Mouse (Mus musculus): Measurements from ENCODE around the gene Frmd4b. TPM values are rescaled to one million over a fixed set of nuclear protein-coding genes. Genes with fewer than 3 reads are reported as not detected.

Frmd4b gene
- polyA plus RNA-seq, 1 experiment from 2014 or later = 12.1 TPM

DNA sequence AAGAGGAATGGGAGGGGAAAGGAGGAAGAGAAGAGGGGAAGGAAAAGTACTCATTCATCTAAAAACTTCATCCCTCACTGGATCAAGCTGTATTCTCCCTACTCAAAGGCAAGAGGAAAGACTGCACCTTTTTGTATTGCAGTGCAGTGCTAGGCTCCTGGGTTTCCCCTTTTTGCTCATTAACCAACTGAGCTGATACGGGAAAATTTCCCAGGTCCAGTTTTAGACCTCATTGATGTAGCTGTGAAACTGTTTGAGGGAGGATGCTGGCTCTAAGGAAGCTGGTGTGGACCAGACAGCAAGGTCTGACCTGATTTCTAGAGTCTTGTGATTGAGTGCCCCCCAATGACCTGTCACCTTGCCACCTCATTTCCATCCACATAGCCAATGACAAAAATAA lies 121.3 kb downstream of the Frmd4b start:
- ATAC-seq (replicated peaks; ENCODE audit: insufficient number of reproducible peaks, insufficient read depth, low FRiP score, low read depth) = no peak
- no peaks in the 10 kb centered on the region for H3K36me3 ChIP-seq
- 62% methylated on average over 1 of the region's 1 CpGs for WGBS
- H3K27ac ChIP-seq = no peak overlapping the region
- H3K4me2 ChIP-seq = no peak overlapping the region
- no peaks in the 10 kb centered on the region for H3K27me3 ChIP-seq
- H3K9me3 ChIP-seq (replicated peaks) = no peaks in the 10 kb centered on the region
- no peak overlapping the region for H3K4me3 ChIP-seq
- no peaks in the 10 kb centered on the region for H3K4me1 ChIP-seq (replicated peaks)
- no peak overlapping the region for H3K9ac ChIP-seq

DNA sequence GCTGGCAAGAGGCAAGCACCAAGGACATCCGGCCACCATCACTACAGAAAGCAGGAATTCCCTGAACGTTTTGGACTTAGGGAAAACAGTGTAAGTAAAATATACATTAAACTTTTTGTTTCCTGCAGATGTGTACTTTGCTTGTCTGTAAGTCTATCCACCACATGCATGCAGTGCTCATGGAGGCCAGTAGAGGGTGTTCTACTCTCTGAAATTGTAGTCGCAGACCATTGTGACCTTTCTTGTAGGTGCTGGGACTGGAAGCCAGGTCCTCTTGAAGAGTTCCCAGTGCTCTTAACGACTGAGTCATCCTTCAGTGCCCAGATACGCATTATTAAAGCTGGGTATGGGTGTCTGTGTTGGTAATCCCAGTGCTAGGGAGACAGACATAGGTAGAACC lies 126.3 kb downstream of the Frmd4b start:
- Histone ChIP-seq H3K4me3 (no peak overlapping the region), H3K27me3 (peaks cover 2% of the 10 kb centered on the region; the same call in 1 of the 2 replicates), H3K27ac (no peak overlapping the region), H3K9me3 (replicated peaks) (no peaks in the 10 kb centered on the region), H3K4me1 (replicated peaks) (peaks cover 19% of the 10 kb centered on the region), H3K9ac (no peak overlapping the region), H3K36me3 (no peaks in the 10 kb centered on the region), H3K4me2 (no peak overlapping the region)
- WGBS = 79% methylated on average over 5 of the region's 5 CpGs
- ATAC-seq (replicated peaks; ENCODE audit: insufficient number of reproducible peaks, insufficient read depth, low FRiP score, low read depth) = no peak

DNA sequence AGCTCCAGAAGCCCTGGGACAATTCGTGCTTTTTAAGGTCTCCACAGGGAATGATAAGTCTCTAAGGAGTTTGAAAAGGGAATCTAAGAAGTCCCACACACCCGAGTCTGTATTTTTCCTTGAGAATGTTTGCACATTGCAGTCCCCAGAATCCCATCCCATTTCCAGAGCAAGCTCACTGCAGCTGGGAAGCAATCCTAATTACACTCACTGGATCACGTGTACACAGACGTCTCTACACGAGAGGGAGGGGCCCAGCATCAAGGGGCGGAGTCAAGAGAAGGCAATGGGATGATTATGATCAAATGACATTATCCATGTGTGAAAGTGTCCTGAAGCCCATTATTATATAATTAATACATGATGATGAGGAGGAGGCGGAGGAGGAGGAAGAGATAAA lies 128.5 kb downstream of the Frmd4b start:
- no peak overlapping the region for H3K27ac ChIP-seq
- no peak overlapping the region for H3K4me3 ChIP-seq
- H3K36me3 ChIP-seq = no peaks in the 10 kb centered on the region
- no peak for ATAC-seq (replicated peaks; ENCODE audit: insufficient number of reproducible peaks, insufficient read depth, low FRiP score, low read depth)
- no peak overlapping the region for H3K4me2 ChIP-seq
- peaks cover 19% of the 10 kb centered on the region for H3K4me1 ChIP-seq (replicated peaks)
- no peaks in the 10 kb centered on the region for H3K9me3 ChIP-seq (replicated peaks)
- 40% methylated on average over 7 of the region's 7 CpGs for WGBS
- peaks cover 7% of the 10 kb centered on the region; the same call in 1 of the 2 replicates for H3K27me3 ChIP-seq
- no peak overlapping the region for H3K9ac ChIP-seq

DNA sequence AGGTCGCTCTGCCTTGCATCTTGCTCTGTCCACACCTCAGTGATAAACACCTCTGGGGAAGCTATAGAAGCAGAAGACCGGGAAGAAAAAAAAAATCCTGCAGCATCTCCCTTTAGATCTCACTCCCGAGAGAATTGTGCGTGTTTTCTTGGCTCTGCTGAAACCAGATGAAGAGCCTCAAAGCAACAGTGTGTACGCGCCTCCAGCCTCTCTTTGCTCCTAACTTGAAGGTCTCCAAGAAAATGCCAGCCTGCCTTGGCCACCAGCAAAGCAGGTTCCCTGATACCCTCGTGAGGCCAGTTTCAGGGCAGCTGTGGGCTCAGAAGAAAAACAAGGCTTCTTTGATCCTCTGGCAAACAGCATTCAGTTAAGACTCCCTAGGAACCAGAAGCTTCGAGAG lies 129.1 kb downstream of the Frmd4b start:
- Histone ChIP-seq H3K4me1 (replicated peaks) (peaks cover 19% of the 10 kb centered on the region), H3K9ac (no peak overlapping the region), H3K27ac (no peak overlapping the region), H3K4me2 (peak overlapping the region; percentile 89), H3K4me3 (no peak overlapping the region), H3K36me3 (no peaks in the 10 kb centered on the region), H3K27me3 (peaks cover 7% of the 10 kb centered on the region; the same call in 1 of the 2 replicates), H3K9me3 (replicated peaks) (no peaks in the 10 kb centered on the region)
- WGBS = 34% methylated on average over 8 of the region's 8 CpGs
- ATAC-seq (replicated peaks; ENCODE audit: insufficient number of reproducible peaks, insufficient read depth, low FRiP score, low read depth) = no peak

DNA sequence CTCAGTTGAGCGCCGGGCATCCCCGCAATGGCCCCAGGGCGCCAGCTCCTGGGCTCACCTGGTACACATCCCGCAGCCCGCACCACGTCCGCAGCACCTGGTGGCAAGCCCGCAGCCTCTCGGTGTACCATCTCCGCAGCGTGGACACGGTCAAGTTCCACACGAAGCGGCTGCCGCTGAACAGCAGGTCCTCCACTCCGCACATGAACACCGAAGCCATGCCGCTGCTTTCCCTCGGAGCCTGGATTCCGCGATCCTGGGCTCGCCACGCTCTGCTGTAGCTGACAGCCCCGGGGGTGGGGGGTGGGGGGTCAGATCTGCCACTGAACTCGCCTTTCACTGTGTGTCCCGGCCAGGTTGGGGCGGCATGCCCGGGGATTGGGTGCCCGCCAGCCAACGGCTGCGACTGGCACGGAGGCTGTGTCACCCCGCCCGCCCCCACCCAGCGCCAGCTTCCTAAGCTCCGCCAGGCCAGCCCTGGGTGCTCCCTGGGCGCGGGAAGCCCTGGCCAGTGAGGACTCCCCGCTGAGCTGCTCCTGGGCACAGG lies 129.7 kb downstream of the Frmd4b start:
- no peak overlapping the region for H3K27ac ChIP-seq
- peak overlapping the region; percentile 89 for H3K4me2 ChIP-seq
- ATAC-seq (replicated peaks; ENCODE audit: insufficient number of reproducible peaks, insufficient read depth, low FRiP score, low read depth) = 0 out of 2 replicates have a peak, but pooled peaks have one; percentile 39
- H3K9ac ChIP-seq = peak overlapping the region; percentile 53
- H3K36me3 ChIP-seq = no peaks in the 10 kb centered on the region
- H3K27me3 ChIP-seq = peaks cover 7% of the 10 kb centered on the region; the same call in 1 of the 2 replicates
- H3K4me1 ChIP-seq (replicated peaks) = peaks cover 19% of the 10 kb centered on the region
- WGBS = 1% methylated on average over 30 of the region's 40 CpGs
- no peaks in the 10 kb centered on the region for H3K9me3 ChIP-seq (replicated peaks)
- peak overlapping the region; percentile 53 for H3K4me3 ChIP-seq

DNA sequence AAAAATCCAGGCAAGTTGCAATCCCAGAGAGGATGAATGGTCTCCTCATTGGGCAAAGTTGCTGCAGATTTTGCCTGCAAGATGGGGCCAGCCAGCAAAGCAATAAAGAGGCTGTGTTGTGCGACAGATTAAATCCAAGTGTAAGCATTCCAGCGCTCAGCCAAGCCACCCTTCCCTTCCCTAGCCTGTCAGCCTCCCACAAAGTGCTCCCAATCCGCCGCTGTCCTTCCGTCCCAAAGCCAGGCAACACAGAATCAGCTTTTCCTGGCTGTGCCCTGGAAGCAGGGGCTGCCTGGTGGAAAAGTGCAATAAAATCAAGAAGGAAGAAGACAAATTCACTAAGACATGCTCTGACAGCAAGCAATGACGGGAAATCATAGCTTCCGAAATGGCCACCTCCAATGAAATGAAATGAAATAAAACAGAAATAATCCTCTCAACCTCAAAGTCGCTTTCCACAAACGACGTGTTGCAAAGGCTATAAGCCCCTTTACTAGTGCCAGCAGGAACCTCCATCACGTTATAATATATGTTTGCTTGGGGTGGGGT lies 130.5 kb downstream of the Frmd4b start:
- Histone ChIP-seq H3K27me3 (peaks cover 7% of the 10 kb centered on the region; the same call in 1 of the 2 replicates), H3K27ac (no peak overlapping the region), H3K4me1 (replicated peaks) (peaks cover 19% of the 10 kb centered on the region), H3K36me3 (no peaks in the 10 kb centered on the region), H3K4me3 (peak overlapping the region; percentile 53), H3K9ac (peak overlapping the region; percentile 53), H3K4me2 (peak overlapping the region; percentile 89), H3K9me3 (replicated peaks) (no peaks in the 10 kb centered on the region)
- WGBS = 11% methylated on average over 11 of the region's 11 CpGs
- ATAC-seq (replicated peaks; ENCODE audit: insufficient number of reproducible peaks, insufficient read depth, low FRiP score, low read depth) = no peak

DNA sequence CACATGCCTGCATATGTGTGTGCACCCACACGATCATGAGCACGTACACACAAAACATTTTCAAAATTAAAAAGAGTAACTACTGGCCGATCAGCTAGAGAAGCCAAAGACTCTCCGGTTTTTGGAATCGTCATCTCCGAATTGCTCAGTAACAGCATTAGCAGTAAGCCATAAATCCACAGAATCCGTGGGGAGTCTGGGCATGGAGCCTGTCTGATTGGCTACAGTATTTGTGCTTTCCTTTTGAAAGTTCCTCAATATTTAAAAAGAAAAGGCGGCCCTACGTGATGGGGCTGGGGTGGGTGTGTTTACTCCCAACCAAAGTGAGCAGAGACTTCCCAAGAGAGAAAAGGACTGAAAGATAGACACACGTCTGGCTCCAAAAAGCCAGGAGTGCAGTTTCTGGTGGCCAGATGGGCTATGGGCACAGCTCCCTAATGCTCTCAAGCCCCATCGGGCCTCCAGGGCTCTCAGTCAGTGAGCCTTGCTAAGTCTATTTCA lies 131.4 kb downstream of the Frmd4b start:
- peaks cover 19% of the 10 kb centered on the region for H3K4me1 ChIP-seq (replicated peaks)
- no peaks in the 10 kb centered on the region for H3K9me3 ChIP-seq (replicated peaks)
- 82% methylated on average over 11 of the region's 11 CpGs for WGBS

DNA sequence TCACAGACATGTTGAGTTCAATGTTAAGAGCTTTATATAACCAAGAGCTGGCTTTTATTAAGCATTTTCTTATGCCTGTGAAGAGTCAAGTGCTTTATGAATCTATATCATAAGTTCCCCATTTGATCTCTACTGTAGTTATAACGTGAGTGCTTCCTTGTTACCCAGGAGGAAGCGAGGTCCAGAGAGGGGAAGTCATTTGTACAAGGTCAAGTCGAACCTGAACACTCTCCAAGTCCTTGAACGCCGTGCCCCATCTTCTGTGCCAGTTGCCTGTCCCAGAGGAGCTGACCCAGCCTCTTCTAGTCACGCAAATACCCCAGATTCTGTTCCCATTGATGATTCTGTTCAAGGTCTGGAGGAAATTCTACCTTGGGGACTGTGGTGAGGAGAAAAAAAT lies 135.4 kb downstream of the Frmd4b start:
- H3K36me3 ChIP-seq = no peaks in the 10 kb centered on the region
- no peak overlapping the region for H3K4me3 ChIP-seq
- peaks cover 7% of the 10 kb centered on the region; the same call in 1 of the 2 replicates for H3K27me3 ChIP-seq
- no peak for ATAC-seq (replicated peaks; ENCODE audit: insufficient number of reproducible peaks, insufficient read depth, low FRiP score, low read depth)
- no peaks in the 10 kb centered on the region for H3K9me3 ChIP-seq (replicated peaks)
- no peak overlapping the region for H3K9ac ChIP-seq
- H3K27ac ChIP-seq = no peak overlapping the region
- H3K4me1 ChIP-seq (replicated peaks) = peaks cover 4% of the 10 kb centered on the region
- no peak overlapping the region for H3K4me2 ChIP-seq
- WGBS = 72% methylated on average over 6 of the region's 6 CpGs

More for the DNA sequence above, 131.4 kb downstream of the Frmd4b start:
- no peak overlapping the region for H3K4me3 ChIP-seq
- no peak overlapping the region for H3K27ac ChIP-seq
- H3K27me3 ChIP-seq = peaks cover 7% of the 10 kb centered on the region; the same call in 1 of the 2 replicates
- ATAC-seq (replicated peaks; ENCODE audit: insufficient number of reproducible peaks, insufficient read depth, low FRiP score, low read depth) = no peak
- H3K36me3 ChIP-seq = no peaks in the 10 kb centered on the region
- H3K9ac ChIP-seq = no peak overlapping the region
- H3K4me2 ChIP-seq = no peak overlapping the region

DNA sequence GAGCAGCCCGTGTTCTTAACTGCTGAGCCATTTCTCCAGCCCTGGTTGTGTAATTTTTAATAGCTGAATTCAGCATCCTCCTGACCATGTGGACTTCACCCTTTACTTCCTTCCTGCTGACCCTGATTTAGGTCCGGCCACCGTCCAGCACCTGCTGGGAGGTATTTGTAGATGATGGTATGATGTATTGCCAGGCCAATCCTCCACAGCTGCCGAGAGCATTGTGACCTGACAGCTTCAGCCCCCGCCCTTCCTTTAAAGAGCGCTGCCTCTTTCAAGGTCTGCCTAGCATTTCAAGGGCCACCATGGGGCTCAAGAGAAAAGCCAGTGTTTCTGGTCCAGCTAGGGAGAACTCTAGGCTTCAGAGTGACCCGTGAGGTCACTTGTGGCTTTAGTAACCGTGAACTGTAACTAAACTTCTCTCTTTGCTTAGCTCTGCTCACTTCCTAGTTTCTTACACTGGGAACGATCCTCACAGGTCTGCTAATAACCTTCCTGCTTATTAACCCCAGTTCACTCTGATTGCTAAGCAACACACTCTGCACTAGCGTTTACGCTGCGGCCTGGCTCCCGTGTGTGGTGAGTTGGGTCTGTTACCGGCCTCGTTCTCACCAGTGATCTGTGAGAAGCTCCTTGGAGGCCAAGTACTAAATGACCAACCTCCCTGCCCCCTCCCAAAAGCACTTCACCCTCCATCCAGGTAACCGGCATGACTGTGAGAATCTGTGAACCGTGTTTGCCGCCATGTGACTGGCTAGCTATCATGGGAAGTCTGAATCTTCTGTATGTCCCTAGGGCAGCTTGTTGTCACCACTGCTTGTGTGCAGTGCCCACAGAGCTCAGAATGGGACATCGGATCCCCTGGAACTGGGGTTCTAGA lies 138.1 kb downstream of the Frmd4b start:
- no peak for ATAC-seq (replicated peaks; ENCODE audit: insufficient number of reproducible peaks, insufficient read depth, low FRiP score, low read depth)
- H3K4me3 ChIP-seq = no peak overlapping the region
- no peak overlapping the region for H3K4me2 ChIP-seq
- H3K27me3 ChIP-seq = no peaks in the 10 kb centered on the region
- no peaks in the 10 kb centered on the region for H3K36me3 ChIP-seq
- H3K9ac ChIP-seq = no peak overlapping the region
- 68% methylated on average over 19 of the region's 19 CpGs for WGBS
- H3K9me3 ChIP-seq (replicated peaks) = no peaks in the 10 kb centered on the region
- H3K4me1 ChIP-seq (replicated peaks) = no peaks in the 10 kb centered on the region
- no peak overlapping the region for H3K27ac ChIP-seq

DNA sequence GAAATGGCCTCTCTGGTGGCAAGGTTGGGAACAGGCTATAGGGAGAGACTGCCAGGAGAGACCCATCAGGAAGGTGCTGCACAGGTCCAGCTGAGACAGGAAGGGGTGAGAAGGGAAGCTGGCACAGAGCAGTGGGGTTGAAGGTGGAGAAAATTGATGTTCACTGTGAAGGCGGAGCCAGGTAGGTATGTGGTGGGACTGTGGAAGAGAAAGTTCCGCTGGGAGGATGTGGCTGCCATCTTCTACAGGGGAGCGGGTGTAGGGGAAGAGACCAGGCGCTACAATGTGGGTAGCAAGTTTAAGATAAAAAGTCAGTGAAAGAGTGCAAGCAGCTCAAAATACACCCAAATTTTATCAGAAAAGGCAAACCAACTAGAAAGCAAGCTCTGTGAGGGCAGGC lies 143.7 kb downstream of the Frmd4b start:
- Histone ChIP-seq H3K27me3 (no peaks in the 10 kb centered on the region), H3K4me3 (no peak overlapping the region), H3K4me2 (no peak overlapping the region), H3K4me1 (replicated peaks) (peaks cover 8% of the 10 kb centered on the region), H3K27ac (no peak overlapping the region), H3K36me3 (no peaks in the 10 kb centered on the region), H3K9me3 (replicated peaks) (no peaks in the 10 kb centered on the region), H3K9ac (no peak overlapping the region)
- WGBS = 89% methylated on average over 4 of the region's 4 CpGs
- no peak for ATAC-seq (replicated peaks; ENCODE audit: insufficient number of reproducible peaks, insufficient read depth, low FRiP score, low read depth)

DNA sequence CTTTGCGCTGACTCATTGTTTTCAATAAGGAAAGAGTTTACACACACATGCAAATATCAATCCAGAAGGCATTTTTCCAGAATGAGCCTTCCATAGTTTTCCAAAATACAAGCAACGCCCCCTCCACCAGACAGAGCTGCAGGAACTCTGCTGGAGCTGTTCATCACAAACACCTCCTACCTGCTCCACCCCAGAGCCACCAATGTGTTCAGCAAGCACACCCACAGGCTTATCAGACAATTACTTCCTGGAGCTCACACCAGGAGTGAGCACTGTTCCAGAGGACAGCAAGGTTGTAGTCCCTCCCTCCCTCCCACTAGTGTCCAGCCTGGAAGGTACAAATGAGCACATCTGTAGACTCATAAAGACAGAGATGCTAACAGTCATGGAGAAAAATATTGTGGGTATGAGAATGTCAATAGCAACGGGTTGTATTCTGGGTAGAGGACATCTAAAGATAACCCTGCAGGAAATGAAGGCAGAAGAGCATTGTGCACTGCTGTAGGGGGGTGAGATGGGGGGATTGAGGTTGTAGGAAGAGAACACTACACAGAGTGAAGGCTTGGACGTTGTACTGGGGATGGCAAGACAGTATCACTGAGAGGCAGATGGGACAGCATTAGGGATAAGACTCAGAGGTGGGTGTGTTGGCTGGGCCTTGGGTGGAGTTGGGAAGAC lies 144.3 kb downstream of the Frmd4b start:
- H3K9me3 ChIP-seq (replicated peaks) = no peaks in the 10 kb centered on the region
- H3K27me3 ChIP-seq = no peaks in the 10 kb centered on the region
- H3K4me1 ChIP-seq (replicated peaks) = peaks cover 8% of the 10 kb centered on the region
- H3K9ac ChIP-seq = no peak overlapping the region
- WGBS = 64% methylated on average over 4 of the region's 4 CpGs
- no peak overlapping the region for H3K4me2 ChIP-seq
- no peak overlapping the region for H3K4me3 ChIP-seq
- H3K36me3 ChIP-seq = no peaks in the 10 kb centered on the region
- no peak overlapping the region for H3K27ac ChIP-seq
- peak; percentile 43; the same call in 1 of the 2 replicates for ATAC-seq (replicated peaks; ENCODE audit: insufficient number of reproducible peaks, insufficient read depth, low FRiP score, low read depth)
